Mouse (Mus musculus) forebrain, postnatal 0 days (tissue): ENCODE data around the gene Dlgap4. TPM values are rescaled to one million over a fixed set of nuclear protein-coding genes. Genes with fewer than 3 reads are reported as not detected.

Experiments
- ATAC-seq: fragments of 200-750 bp; cut with Nextera tagmentation; 2 replicates; pipeline ENCODE4 v1.8.0; 2017; ENCODE audit warnings: mild to moderate bottlenecking, moderate library complexity
- DNase-seq: peaks from one replicate; pipeline ENCODE4 v3.0.0-alpha.2; 2015
- H3K27ac ChIP-seq: fragments of 300-500 bp; sonication (generic); 2 replicates; pipeline ENCODE4 v1.5.1; 2014; ENCODE audit warnings: low read depth, mild to moderate bottlenecking, antibody characterized with exemption, low read length, moderate library complexity, mixed read lengths
- H3K27me3 ChIP-seq: fragments of 300-500 bp; sonication (generic); 2 replicates; pipeline ENCODE4 v1.6.1; 2014; ENCODE audit warnings: mild to moderate bottlenecking, low read length, mixed read lengths; ENCODE audit not compliant: insufficient read depth
- H3K36me3 ChIP-seq: fragments of 300-500 bp; sonication (generic); 2 replicates; pipeline ENCODE4 v1.6.1; 2014; ENCODE audit warnings: mild to moderate bottlenecking, moderate library complexity; ENCODE audit not compliant: insufficient read depth
- H3K4me1 ChIP-seq: fragments of 300-500 bp; sonication (generic); 2 replicates; pipeline ENCODE4 v1.6.1; 2014; ENCODE audit warnings: antibody characterized with exemption; ENCODE audit not compliant: insufficient read depth
- H3K4me2 ChIP-seq: fragments of 300-500 bp; sonication (generic); 2 replicates; pipeline ENCODE4 v1.6.1; 2014; ENCODE audit warnings: low read depth, mild to moderate bottlenecking, moderate library complexity
- H3K4me3 ChIP-seq: fragments of 300-500 bp; sonication (generic); 2 replicates; pipeline ENCODE4 v1.5.1; 2014; ENCODE audit warnings: low read depth, low read length, mixed read lengths
- H3K9ac ChIP-seq: fragments of 300-500 bp; sonication (generic); 2 replicates; pipeline ENCODE4 v1.6.1; 2014; ENCODE audit warnings: mild to moderate bottlenecking
- H3K9me3 ChIP-seq: fragments of 300-500 bp; sonication (generic); 2 replicates; pipeline ENCODE4 v1.6.1; 2016; ENCODE audit warnings: low read length
- CTCF ChIP-seq: sonication (generic); IDR thresholded peaks from 2 replicates; pipeline ENCODE4 v1.5.1; 2016; ENCODE audit warnings: antibody characterized with exemption, control low read depth, low read depth
- WGBS: fragments of 180-500 bp; shearing (Covaris S2); extraction: QIAGEN DNeasy Blood & Tissue Kit; methylation state at CpG from one replicate; pipeline ENCODE4 v1.1.7; 2014; 5-methylcytosine and 5-hydroxymethylcytosine counted together
- polyA plus RNA-seq: library from polyadenylated mRNA; unstranded; fragments of >200 nt; fragmentation: Nextera tagmentation; extraction: Ambion mirVana; gene quantifications from 2 replicates; pipeline ENCODE4 v1.2.1, GENCODE M21; 2015
- total RNA-seq: library from RNA; depleted of rRNA; stranded (reverse); fragments of >200 nt; gene quantifications from 2 replicates; pipeline ENCODE4 v1.2.3, GENCODE M21; 2014

The Dlgap4 gene
- total and polyA plus RNA-seq, 2 experiments from 2014 or later: 218 to 354 TPM

DNA sequence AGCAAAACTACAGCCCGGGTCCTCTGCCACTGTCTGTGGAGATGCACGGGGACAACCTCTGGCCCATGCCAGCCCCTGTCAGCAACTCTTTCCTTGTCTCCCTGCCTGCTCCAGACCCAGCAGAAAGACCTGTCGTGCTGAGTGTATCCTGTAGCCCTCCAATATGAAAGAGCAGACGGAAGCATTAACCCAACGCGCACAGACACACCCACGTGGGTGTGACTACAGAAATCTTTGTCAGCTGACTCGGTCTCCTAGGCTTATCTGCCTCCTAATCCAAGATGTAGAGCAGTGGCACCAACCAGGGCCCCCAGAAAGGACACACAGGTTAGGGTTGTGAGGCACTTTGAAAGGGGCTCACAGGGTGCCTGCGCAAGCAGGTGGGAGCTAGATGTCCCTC lies 9.8 kb upstream of the Dlgap4 start:
- ATAC-seq (no peak), DNase-seq (no peak)
- Histone ChIP-seq H3K9ac (no peak overlapping the region), H3K4me2 (no peak overlapping the region), H3K4me3 (no peak overlapping the region), H3K4me1 (no peaks in the 10 kb centered on the region), H3K27me3 (no peaks in the 10 kb centered on the region), H3K27ac (no peak overlapping the region), H3K9me3 (no peaks in the 10 kb centered on the region), H3K36me3 (no peaks in the 10 kb centered on the region)
- WGBS: 81% methylated on average over 9 of the region's 9 CpGs
- TF ChIP-seq CTCF: no peak

DNA sequence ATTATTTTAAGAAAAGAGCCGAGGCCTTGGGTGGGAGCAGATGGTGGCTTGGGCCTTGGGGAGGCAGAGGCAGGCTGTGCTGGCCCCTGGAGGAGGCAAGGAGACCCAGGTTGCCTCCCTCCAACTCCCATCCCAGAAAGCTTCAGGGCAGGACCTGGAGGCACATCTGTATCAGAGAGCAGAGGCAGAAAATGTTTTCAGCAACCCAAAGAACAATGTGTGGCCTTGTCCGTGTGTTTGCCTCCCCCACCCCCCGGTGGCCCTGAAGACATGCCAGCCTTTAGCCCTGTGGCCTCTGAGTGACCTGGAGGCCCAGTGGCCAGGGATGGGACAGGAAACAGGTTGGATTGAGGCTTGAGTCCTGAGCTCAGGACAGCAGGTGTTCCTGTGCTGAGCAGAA lies 8.4 kb upstream of the Dlgap4 start:
- no peak for TF ChIP-seq CTCF
- no peak for ATAC-seq
- WGBS: 55% methylated on average over 3 of the region's 3 CpGs

DNA sequence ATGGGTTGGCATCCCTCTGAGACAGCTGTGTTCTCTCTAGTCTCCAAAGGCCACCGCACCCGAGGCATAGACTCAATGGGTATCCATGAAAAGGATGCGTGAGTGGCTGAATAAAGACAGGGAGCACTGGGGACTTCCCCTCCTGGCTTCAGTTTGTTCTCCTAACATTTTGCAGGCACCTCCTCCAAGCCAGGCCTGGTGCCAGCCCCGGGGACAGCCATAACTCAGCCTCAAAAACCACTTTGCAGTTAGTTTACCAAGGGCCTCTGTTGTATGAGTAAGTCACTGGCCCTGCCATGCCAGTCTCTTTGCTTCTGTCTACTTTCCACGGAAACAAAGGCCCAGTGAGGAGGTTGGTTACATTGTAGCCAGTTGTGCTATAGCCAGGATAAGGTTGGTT lies 7.5 kb upstream of the Dlgap4 start:
- Histone ChIP-seq H3K4me3 (no peak overlapping the region), H3K27ac (no peak overlapping the region), H3K36me3 (no peaks in the 10 kb centered on the region), H3K4me1 (no peaks in the 10 kb centered on the region), H3K27me3 (no peaks in the 10 kb centered on the region), H3K4me2 (no peak overlapping the region), H3K9me3 (no peaks in the 10 kb centered on the region), H3K9ac (no peak overlapping the region)
- DNase-seq (no peak), ATAC-seq (no peak)
- 78% methylated on average over 5 of the region's 5 CpGs for WGBS
- no peak for TF ChIP-seq CTCF

More for the DNA sequence above, 8.4 kb upstream of the Dlgap4 start:
- no peak for DNase-seq
- H3K4me1 ChIP-seq: no peaks in the 10 kb centered on the region
- H3K27ac ChIP-seq: no peak overlapping the region
- no peak overlapping the region for H3K4me2 ChIP-seq
- H3K27me3 ChIP-seq: no peaks in the 10 kb centered on the region
- H3K36me3 ChIP-seq: no peaks in the 10 kb centered on the region
- H3K4me3 ChIP-seq: no peak overlapping the region
- H3K9ac ChIP-seq: no peak overlapping the region
- H3K9me3 ChIP-seq: no peaks in the 10 kb centered on the region

DNA sequence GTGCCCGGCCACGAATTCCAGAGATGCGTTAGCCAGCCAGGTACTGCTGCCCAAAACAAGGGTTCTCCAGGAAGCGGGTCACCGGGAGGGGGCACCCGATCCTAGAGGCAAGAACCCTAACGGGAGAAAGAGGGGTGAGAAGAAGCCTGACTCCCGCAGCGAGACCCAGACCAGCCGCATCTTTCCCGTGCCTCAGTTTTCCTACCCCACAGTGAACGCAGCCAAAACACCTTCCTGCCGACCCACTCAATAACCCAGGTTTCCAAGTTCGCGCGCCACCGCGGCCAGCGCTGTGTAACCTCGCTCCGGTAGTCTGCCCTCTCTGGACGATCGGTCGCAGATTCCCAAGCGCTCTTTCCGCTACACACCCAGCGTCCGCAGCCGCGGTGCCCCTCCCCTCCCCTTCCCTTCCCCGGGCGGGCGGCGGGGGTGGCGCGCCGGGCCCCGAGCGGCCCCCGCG lies 394 bp upstream of the Dlgap4 start:
- TF ChIP-seq CTCF: peak; percentile 67
- Histone ChIP-seq H3K4me1 (0 out of 2 replicates have a peak, but pooled peaks cover 3% of the 10 kb centered on the region), H3K27me3 (no peaks in the 10 kb centered on the region; the same call in 1 of the 2 replicates), H3K4me2 (peak overlapping the region; percentile 79), H3K9me3 (no peaks in the 10 kb centered on the region), H3K27ac (peak overlapping the region; percentile 55; the same call in 1 of the 2 replicates), H3K9ac (peak overlapping the region; percentile 82), H3K36me3 (no peaks in the 10 kb centered on the region), H3K4me3 (peak overlapping the region; percentile 82)
- 4% methylated on average over 37 of the region's 41 CpGs for WGBS
- DNase-seq (peak; percentile 70), ATAC-seq (peak; percentile 25)

DNA sequence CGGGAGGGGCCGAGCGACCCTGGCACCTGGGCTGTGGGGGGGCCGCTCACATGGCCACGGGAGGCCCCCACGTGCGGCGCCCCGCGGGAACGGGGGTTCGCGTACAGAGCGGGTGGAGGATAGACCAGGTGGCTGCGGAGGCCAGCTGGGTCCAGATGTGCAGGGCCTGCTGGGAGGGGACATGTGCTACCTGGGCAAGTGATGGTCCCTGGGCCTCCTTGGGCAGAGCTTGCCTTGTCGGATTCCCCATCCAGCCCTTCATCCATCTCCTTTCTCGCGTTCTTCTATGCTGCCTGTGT lies 702 bp downstream of the Dlgap4 start:
- ATAC-seq (peak; percentile 16; the same call in 1 of the 2 replicates), DNase-seq (peak; percentile 36)
- no peak for TF ChIP-seq CTCF
- 1% methylated on average over 17 of the region's 18 CpGs for WGBS
- Histone ChIP-seq H3K4me2 (peak overlapping the region; percentile 79), H3K36me3 (no peaks in the 10 kb centered on the region), H3K9me3 (no peaks in the 10 kb centered on the region), H3K4me1 (0 out of 2 replicates have a peak, but pooled peaks cover 3% of the 10 kb centered on the region), H3K27me3 (no peaks in the 10 kb centered on the region; the same call in 1 of the 2 replicates), H3K4me3 (peak overlapping the region; percentile 82), H3K27ac (peak overlapping the region; percentile 55; the same call in 1 of the 2 replicates), H3K9ac (peak overlapping the region; percentile 82)

DNA sequence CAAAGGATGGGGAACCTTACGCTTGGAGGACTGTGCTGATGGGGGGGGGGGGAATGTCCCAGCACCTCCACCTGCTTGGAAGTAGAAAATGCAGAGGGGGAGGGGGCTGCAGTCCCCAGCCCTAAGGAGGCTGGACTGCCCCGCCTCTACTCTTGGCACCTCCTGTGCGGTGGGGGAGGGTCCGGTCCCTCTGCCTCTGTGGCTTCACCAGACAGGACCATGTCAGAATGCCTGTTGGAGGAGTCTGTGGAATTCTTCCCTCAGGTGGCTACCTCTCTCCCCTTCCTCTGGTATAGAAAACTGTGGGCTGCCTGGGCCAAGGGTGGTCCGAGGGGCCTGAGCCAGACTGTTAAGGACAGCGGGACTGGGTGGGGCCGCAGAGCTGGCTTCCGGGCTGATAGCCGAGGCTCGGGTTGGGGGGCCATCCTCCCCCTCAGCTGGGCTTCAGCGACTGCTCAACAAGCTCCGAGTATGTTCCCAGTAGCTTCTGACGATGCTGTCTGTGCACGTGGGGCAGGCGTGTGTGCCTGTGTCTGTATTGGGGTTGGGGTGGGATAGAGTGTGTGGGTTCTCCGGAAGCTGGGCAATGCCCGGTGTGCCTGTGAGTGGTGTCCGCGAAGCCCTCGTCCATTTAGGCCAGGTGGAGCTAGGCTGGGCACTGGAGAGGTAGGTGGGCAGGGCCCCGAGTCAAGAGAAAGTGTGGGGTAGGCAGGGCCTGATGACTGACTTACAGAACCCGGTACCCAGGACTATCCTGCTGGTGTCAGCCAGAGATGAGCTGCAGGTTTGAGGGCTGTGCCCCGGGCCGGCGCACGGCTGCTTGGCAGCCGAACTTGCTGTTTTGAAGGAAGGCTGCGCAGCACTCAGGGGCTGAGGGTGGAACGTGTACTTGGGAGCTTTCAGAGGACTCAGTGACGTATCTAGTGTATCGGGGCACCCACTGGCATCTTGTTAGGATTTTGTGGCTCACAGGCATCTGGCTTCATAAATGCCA lies 1.5 kb downstream of the Dlgap4 start:
- no peaks in the 10 kb centered on the region; the same call in 1 of the 2 replicates for H3K27me3 ChIP-seq
- H3K9ac ChIP-seq: peak overlapping the region; percentile 82
- 8% methylated on average over 31 of the region's 31 CpGs for WGBS
- no peaks in the 10 kb centered on the region for H3K36me3 ChIP-seq
- TF ChIP-seq CTCF: no peak
- H3K27ac ChIP-seq: 0 out of 2 replicates have a peak overlapping the region, but pooled peaks have one; percentile 30
- H3K4me1 ChIP-seq: 0 out of 2 replicates have a peak, but pooled peaks cover 3% of the 10 kb centered on the region
- H3K9me3 ChIP-seq: no peaks in the 10 kb centered on the region
- H3K4me2 ChIP-seq: peak overlapping the region; percentile 79
- H3K4me3 ChIP-seq: peak overlapping the region; percentile 82
- peak; percentile 35 for DNase-seq
- ATAC-seq: 0 out of 2 replicates have a peak, but pooled peaks have one; percentile 28

DNA sequence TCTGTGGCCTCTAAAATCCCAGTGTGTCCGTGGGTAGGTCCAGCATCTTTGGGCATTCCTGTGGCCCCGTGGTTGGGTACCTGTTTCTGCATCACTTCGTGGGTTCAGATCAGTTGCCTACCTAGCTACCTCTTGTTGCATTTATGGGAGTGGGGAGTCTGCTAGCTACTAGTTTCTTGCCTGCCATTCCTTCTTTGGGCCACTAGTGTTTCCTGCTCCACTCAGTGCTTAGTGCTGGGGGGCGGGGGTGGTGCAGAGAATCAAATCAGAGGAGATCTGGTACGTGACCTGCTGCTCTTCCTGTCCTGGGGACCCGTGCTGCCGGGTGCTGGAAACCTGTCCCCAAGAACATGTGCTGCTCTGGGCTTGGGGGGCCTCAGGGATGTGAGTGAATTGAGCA lies 3.0 kb downstream of the Dlgap4 start:
- H3K9ac ChIP-seq: no peak overlapping the region
- H3K4me3 ChIP-seq: no peak overlapping the region
- no peaks in the 10 kb centered on the region for H3K36me3 ChIP-seq
- no peaks in the 10 kb centered on the region; the same call in 1 of the 2 replicates for H3K27me3 ChIP-seq
- H3K27ac ChIP-seq: no peak overlapping the region
- TF ChIP-seq CTCF: peak; percentile 53
- DNase-seq: no peak
- 77% methylated on average over 7 of the region's 7 CpGs for WGBS
- 0 out of 2 replicates have a peak, but pooled peaks cover 3% of the 10 kb centered on the region for H3K4me1 ChIP-seq
- no peak for ATAC-seq
- no peak overlapping the region for H3K4me2 ChIP-seq
- H3K9me3 ChIP-seq: no peaks in the 10 kb centered on the region
